Mouse (Mus musculus) limb, embryonic 14.5 days (tissue): ENCODE results near the gene Elmo1. TPM values are rescaled to one million over a fixed set of nuclear protein-coding genes. Genes with fewer than 3 reads are reported as not detected.
A peak's percentile ranks its signal among the peaks of the same experiment; 100 is the strongest.

Source experiments
- ATAC-seq: fragments of 200-750 bp; cut with Nextera tagmentation; 2 replicates; pipeline ENCODE4 v1.8.0; 2017; ENCODE audit warnings: low read depth, moderate number of reproducible peaks, moderate TSS enrichment; ENCODE audit not compliant: low FRiP score
- DNase-seq: peaks from one replicate; pipeline ENCODE4 v3.0.0-alpha.2; 2015; ENCODE audit warnings: low spot score
- H3K27ac ChIP-seq: fragments of 300-500 bp; sonication (generic); replicated peaks from 2 replicates; pipeline ENCODE4 v1.5.1; 2014; ENCODE audit warnings: low read depth, mild to moderate bottlenecking, low read length, moderate library complexity, mixed read lengths
- H3K27me3 ChIP-seq: fragments of 300-500 bp; sonication (generic); 2 replicates; pipeline ENCODE4 v1.6.1; 2014; ENCODE audit warnings: low read length, mixed read lengths; ENCODE audit not compliant: control insufficient read depth, insufficient read depth
- H3K36me3 ChIP-seq: fragments of 300-500 bp; sonication (generic); 2 replicates; pipeline ENCODE4 v1.6.1; 2014; ENCODE audit warnings: mild to moderate bottlenecking, low read length, moderate library complexity, mixed read lengths; ENCODE audit not compliant: control insufficient read depth, insufficient read depth
- H3K4me1 ChIP-seq: fragments of 300-500 bp; sonication (generic); 2 replicates; pipeline ENCODE4 v1.6.1; 2014; ENCODE audit warnings: antibody characterized with exemption, low read length, mixed read lengths; ENCODE audit not compliant: control insufficient read depth, insufficient read depth
- H3K4me2 ChIP-seq: fragments of 300-500 bp; sonication (generic); replicated peaks from 2 replicates; pipeline ENCODE4 v1.6.1; 2014; ENCODE audit warnings: low read depth, mild to moderate bottlenecking, low read length, moderate library complexity; ENCODE audit not compliant: severe bottlenecking
- H3K4me3 ChIP-seq: fragments of 300-500 bp; sonication (generic); replicated peaks from 2 replicates; pipeline ENCODE4 v1.5.1; 2014; ENCODE audit warnings: low read length
- H3K9ac ChIP-seq: fragments of 300-500 bp; sonication (generic); 2 replicates; pipeline ENCODE4 v1.6.1; 2014; ENCODE audit warnings: mild to moderate bottlenecking, low read depth, low read length, moderate library complexity; ENCODE audit not compliant: severe bottlenecking
- H3K9me3 ChIP-seq: fragments of 300-500 bp; sonication (generic); 2 replicates; pipeline ENCODE4 v1.6.1; 2016; ENCODE audit warnings: low read length; ENCODE audit not compliant: control insufficient read depth
- POLR2A ChIP-seq: fragments of 200-500 bp; IDR thresholded peaks from 2 replicates; pipeline ENCODE4 v1.8.0; 2012; ENCODE audit warnings: inconsistent platforms, mild to moderate bottlenecking, moderate library complexity, borderline replicate concordance; ENCODE audit not compliant: insufficient read depth, insufficient read length; ENCODE audit errors: extremely low read depth
- WGBS: fragments of 180-500 bp; shearing (Covaris S2); extraction: QIAGEN DNeasy Blood & Tissue Kit; methylation state at CpG from one replicate; pipeline ENCODE4 v1.1.7; 2014; 5-methylcytosine and 5-hydroxymethylcytosine counted together
- polyA plus RNA-seq, 2 experiments: library from polyadenylated mRNA; depleted of rRNA in 1 of 2; stranded (reverse) in 1 of 2; unstranded in 1 of 2; fragments of >200 nt; fragmentation: Nextera tagmentation in 1 of 2; extraction: Ambion mirVana in 1 of 2; gene quantifications; 2 replicates each; pipeline versions ENCODE4 v1.2.1 to v1.2.3; 2012 to 2014

Elmo1 gene
- polyA plus RNA-seq, 2 experiments: 12.8 TPM

DNA sequence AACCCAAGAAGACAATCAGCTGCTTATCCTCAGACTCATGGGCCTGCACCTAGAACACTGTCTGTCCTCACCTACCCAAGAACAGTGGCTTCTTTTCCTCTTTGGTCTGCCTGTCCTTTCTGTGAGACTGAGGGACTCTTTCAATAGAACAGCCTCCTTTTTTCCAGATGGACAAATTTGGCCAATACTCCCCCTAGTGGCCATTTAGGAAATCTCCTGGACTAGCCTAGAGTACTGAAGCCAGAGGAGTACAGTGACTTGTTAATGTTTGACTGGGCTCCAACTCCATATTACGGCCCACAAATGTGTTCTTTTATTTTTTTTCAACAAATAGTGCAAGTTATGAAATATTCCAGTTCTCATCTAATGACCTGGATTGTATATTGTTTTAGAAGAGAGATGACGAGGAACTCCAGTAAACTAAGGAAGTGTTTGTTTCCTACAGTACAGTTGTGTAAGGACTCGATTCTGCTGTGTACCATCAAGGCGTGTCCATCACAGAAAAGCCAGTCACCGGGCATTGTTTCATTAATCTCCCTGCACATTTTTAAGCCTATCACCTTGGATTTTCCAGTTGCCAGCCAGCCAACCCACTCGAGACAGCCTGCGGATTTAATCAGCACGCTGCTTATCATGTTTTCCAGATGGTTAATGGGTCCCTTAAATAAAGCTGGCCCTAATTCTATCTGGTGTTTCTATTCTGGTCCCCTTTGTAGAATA is 399.5 kb downstream of the Elmo1 start:
- WGBS: 73% methylated on average over 8 of the region's 8 CpGs
- ATAC-seq (no peak), DNase-seq (peak; percentile 76)
- Histone ChIP-seq H3K4me3 (no peak overlapping the region), H3K27me3 (no peaks in the 10 kb centered on the region), H3K9ac (no peak overlapping the region), H3K4me2 (no peak overlapping the region), H3K36me3 (no peaks in the 10 kb centered on the region), H3K27ac (no peak overlapping the region), H3K9me3 (no peaks in the 10 kb centered on the region), H3K4me1 (0 out of 2 replicates have a peak, but pooled peaks cover 4% of the 10 kb centered on the region)
- no peak for TF ChIP-seq POLR2A

DNA sequence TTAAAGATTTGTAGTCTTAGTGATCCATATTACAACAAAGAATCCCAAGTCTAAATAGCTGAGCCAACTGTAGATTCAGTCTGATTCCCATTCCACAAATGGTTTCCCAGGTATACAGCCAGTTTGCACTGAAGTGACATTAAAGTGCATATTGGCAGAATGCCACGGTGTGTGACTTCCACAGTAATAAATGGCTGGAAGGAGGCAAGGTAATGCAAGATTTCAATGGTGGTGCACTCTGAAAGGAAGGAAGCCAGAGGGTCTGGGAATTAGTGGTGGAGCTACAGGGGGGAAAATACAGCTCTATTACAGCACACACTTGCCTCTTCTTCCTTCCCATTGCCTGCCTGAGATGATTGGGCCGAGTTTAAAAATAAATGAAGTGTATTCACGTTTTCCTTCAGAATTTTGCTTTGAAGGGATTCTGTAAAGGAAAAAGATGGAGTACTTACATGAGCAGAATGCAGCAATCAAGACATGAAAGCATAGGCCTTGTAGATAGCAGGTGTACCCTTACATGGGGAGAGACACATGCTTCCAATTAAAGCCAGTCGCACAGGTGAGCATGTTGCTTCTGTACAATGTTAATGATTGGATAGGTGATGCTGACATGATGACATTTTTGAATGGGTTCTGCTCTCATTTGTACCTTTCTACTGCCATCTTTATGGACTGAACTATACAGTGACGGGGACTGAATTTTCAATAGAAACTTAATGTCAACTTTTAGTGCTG is 400.6 kb downstream of the Elmo1 start:
- no peak overlapping the region for H3K4me3 ChIP-seq
- no peaks in the 10 kb centered on the region for H3K27me3 ChIP-seq
- 0 out of 2 replicates have a peak, but pooled peaks cover 4% of the 10 kb centered on the region for H3K4me1 ChIP-seq
- H3K36me3 ChIP-seq: no peaks in the 10 kb centered on the region
- no peak overlapping the region for H3K27ac ChIP-seq
- TF ChIP-seq POLR2A: no peak
- no peak overlapping the region for H3K9ac ChIP-seq
- 56% methylated on average over 5 of the region's 5 CpGs for WGBS
- H3K4me2 ChIP-seq: no peak overlapping the region
- no peaks in the 10 kb centered on the region for H3K9me3 ChIP-seq
- DNase-seq: no peak
- ATAC-seq: no peak

DNA sequence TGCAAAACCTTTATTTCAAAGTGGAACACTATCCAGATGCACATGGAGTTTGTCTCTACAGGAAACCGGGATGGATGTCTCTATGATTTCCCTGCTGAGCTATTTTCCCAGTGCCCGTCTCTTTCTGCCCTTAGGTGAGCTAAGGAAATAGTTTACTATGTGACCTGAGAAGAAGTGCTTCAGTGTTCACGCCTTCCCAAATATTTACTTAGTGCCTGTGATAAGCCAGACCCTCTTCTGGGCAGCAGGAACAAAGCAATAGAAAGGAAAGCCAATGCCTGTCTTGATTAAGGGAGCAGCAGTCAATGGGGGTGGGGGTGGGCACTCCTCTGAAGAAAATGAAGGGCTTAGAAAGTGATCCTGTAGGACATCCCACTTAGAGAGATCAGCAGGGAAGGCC is 401.3 kb downstream of the Elmo1 start:
- H3K36me3 ChIP-seq: no peaks in the 10 kb centered on the region
- WGBS: 64% methylated on average over 3 of the region's 3 CpGs
- no peak overlapping the region for H3K27ac ChIP-seq
- H3K9me3 ChIP-seq: no peaks in the 10 kb centered on the region
- DNase-seq (no peak), ATAC-seq (no peak)
- no peak overlapping the region for H3K9ac ChIP-seq
- no peak overlapping the region for H3K4me2 ChIP-seq
- 0 out of 2 replicates have a peak, but pooled peaks cover 4% of the 10 kb centered on the region for H3K4me1 ChIP-seq
- TF ChIP-seq POLR2A: no peak
- no peak overlapping the region for H3K4me3 ChIP-seq
- H3K27me3 ChIP-seq: no peaks in the 10 kb centered on the region

DNA sequence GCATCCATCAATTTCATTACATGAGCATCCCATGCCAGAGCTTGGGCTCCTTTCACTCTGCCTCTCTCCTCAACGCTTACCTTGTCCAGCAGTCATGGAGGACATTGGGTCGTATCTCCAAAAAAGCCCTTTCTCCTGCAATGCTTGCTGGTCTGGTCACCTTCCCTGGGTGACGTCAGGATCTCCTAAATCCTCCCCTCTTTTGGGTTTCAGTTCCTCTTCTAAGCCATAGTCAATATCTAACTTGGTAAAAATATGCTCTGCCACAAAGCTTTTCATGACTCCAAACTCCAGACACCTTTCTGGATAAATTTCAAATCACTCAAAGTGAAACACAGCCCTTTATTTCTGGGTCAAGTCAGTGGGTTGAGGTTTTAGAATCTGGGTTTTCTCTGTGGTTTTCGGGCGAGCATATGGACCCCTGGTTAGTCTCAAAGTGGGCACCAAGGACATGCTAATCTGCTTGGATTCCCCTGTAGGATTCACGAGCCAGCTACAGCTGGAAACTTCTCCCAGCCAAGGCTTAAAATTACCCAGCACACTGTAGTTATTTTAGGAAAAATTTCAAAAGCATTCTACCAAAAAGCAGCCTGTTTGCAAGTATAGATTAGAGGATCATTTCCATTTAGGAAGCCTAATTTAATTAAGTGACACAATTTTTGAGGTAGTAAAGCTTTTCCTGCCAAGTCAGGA is 403.8 kb downstream of the Elmo1 start:
- TF ChIP-seq POLR2A: no peak
- WGBS: 68% methylated on average over 6 of the region's 6 CpGs
- DNase-seq (no peak), ATAC-seq (no peak)
- no peak overlapping the region for H3K9ac ChIP-seq
- H3K27me3 ChIP-seq: no peaks in the 10 kb centered on the region
- H3K9me3 ChIP-seq: no peaks in the 10 kb centered on the region
- no peaks in the 10 kb centered on the region for H3K36me3 ChIP-seq
- 0 out of 2 replicates have a peak, but pooled peaks cover 4% of the 10 kb centered on the region for H3K4me1 ChIP-seq
- no peak overlapping the region for H3K4me2 ChIP-seq
- no peak overlapping the region for H3K4me3 ChIP-seq
- H3K27ac ChIP-seq: no peak overlapping the region

DNA sequence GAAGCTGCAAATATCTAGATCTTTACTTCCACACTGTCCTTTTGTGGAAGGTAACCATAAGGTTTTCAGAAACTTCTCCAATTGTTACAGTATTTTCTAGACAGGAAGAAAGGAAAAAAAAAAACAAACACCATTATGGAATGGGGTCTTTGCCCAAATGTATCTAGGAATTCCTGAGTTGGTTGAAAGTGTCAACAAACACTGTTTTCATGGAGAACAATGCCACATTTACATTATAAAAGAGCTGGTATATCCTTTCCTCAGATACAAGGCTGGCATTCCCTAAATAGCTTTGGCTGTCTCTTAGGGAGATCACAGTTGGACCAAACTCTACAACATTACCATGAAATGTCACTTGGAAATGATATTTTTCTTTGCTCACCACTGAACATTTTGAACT is 411.5 kb downstream of the Elmo1 start:
- Histone ChIP-seq H3K9me3 (no peaks in the 10 kb centered on the region), H3K36me3 (no peaks in the 10 kb centered on the region), H3K4me2 (no peak overlapping the region), H3K27me3 (no peaks in the 10 kb centered on the region), H3K9ac (no peak overlapping the region), H3K4me3 (no peak overlapping the region), H3K4me1 (no peaks in the 10 kb centered on the region), H3K27ac (no peak overlapping the region)
- DNase-seq (no peak), ATAC-seq (no peak)
- no peak for TF ChIP-seq POLR2A
